Mouse (Mus musculus) liver, embryonic 14.5 days (tissue): ENCODE measurements around the gene Mctp1. TPM values are rescaled to one million over a fixed set of nuclear protein-coding genes. Genes with fewer than 3 reads are reported as not detected.

Source experiments
- ATAC-seq: fragments of 200-750 bp; cut with Nextera tagmentation; 2 replicates; pipeline ENCODE4 v1.8.0; 2017; ENCODE audit warnings: moderate number of reproducible peaks, mild to moderate bottlenecking, moderate library complexity; ENCODE audit not compliant: insufficient read depth
- DNase-seq, 3 experiments: peaks; one replicate each; pipeline ENCODE4 v3.0.0-alpha.2; 2012 to 2013; ENCODE audit warnings: low read depth in 3 of 3, low spot score in 3 of 3
- H3K27ac ChIP-seq: fragments of 300-500 bp; sonication (generic); 2 replicates; pipeline ENCODE4 v1.5.1; 2014; ENCODE audit warnings: moderate library complexity, mild to moderate bottlenecking, control low read depth, inconsistent platforms
- H3K27me3 ChIP-seq: fragments of 300-500 bp; sonication (generic); 2 replicates; pipeline ENCODE4 v1.6.1; 2014; ENCODE audit warnings: mild to moderate bottlenecking, low read length, moderate library complexity; ENCODE audit not compliant: control insufficient read depth, insufficient read depth
- H3K36me3 ChIP-seq: fragments of 300-500 bp; sonication (generic); replicated peaks from 2 replicates; pipeline ENCODE4 v1.6.1; 2014; ENCODE audit warnings: low read depth; ENCODE audit not compliant: control insufficient read depth, insufficient read depth
- H3K4me1 ChIP-seq, 2 experiments: fragments of 200-500 bp in 1 of 2; fragments of 300-500 bp in 1 of 2; sonication (generic) in 1 of 2; replicated peaks; 2 replicates each; pipeline ENCODE4 v1.6.1; 2012 to 2014; ENCODE audit warnings: antibody characterized with exemption in 1 of 2, inconsistent platforms in 1 of 2, low read length in 1 of 2; ENCODE audit not compliant: control insufficient read depth in 2 of 2, insufficient read depth in 2 of 2
- H3K4me2 ChIP-seq: fragments of 300-500 bp; sonication (generic); 2 replicates; pipeline ENCODE4 v1.6.1; 2014; ENCODE audit warnings: low read depth, mild to moderate bottlenecking, control low read depth, moderate library complexity
- H3K4me3 ChIP-seq, 2 experiments: fragments of 200-500 bp in 1 of 2; fragments of 300-500 bp in 1 of 2; sonication (generic) in 1 of 2; 2 replicates each; pipeline ENCODE4 v1.5.1; 2012 to 2014; ENCODE audit warnings: low read depth in 2 of 2, low read length in 2 of 2, mild to moderate bottlenecking in 2 of 2, control low read depth in 1 of 2, inconsistent platforms in 1 of 2, moderate library complexity in 1 of 2; ENCODE audit not compliant: insufficient read depth in 1 of 2
- H3K9ac ChIP-seq: fragments of 300-500 bp; sonication (generic); replicated peaks from 2 replicates; pipeline ENCODE4 v1.6.1; 2014; ENCODE audit warnings: mild to moderate bottlenecking, control low read depth, moderate library complexity
- H3K9me3 ChIP-seq: fragments of 300-500 bp; sonication (generic); 2 replicates; pipeline ENCODE4 v1.6.1; 2016; ENCODE audit warnings: low read length, mixed read lengths; ENCODE audit not compliant: control insufficient read depth
- CTCF ChIP-seq: IDR thresholded peaks from 2 replicates; pipeline ENCODE4 v1.5.1; 2016; ENCODE audit warnings: antibody characterized with exemption, low read depth, control low read depth
- EP300 ChIP-seq: IDR thresholded peaks from 2 replicates; pipeline ENCODE4 v1.6.1; 2016; ENCODE audit warnings: antibody characterized with exemption, low read depth
- whole genome bisulfite sequencing: fragments of 180-500 bp; shearing (Covaris S2); extraction: QIAGEN DNeasy Blood & Tissue Kit; methylation state at CpG from one replicate; pipeline ENCODE4 v1.1.7; 2014; ENCODE audit not compliant: insufficient replicate concordance; 5-methylcytosine and 5-hydroxymethylcytosine counted together
- polyA plus RNA-seq, 2 experiments: library from polyadenylated mRNA; depleted of rRNA in 1 of 2; stranded (reverse) in 1 of 2; unstranded in 1 of 2; fragments of >200 nt; fragmentation: Nextera tagmentation in 1 of 2; extraction: Ambion mirVana in 1 of 2; gene quantifications; 2 replicates each; pipeline versions ENCODE4 v1.2.1 to v1.2.3; 2012 to 2014

Mctp1 gene
- polyA plus RNA-seq, 2 experiments = 0.50 to 0.99 TPM

- TF ChIP-seq CTCF = no peak
- TF ChIP-seq EP300 = no peak
- DNase-seq = no peak
- Histone ChIP-seq H3K4me2 (no peak overlapping the region), H3K4me1 (no peaks in the 10 kb centered on the region), H3K27me3 (no peaks in the 10 kb centered on the region), H3K4me3 (no peak overlapping the region), H3K27ac (no peak overlapping the region), H3K9ac (no peak overlapping the region), H3K9me3 (no peaks in the 10 kb centered on the region), H3K36me3 (no peaks in the 10 kb centered on the region)
- no peak for ATAC-seq
- WGBS = 71% methylated on average over 4 of the region's 4 CpGs
Measured at GRCm38 (mm10) chr13:76895770-76896456, 511.6 kb downstream of the Mctp1 start.

DNA sequence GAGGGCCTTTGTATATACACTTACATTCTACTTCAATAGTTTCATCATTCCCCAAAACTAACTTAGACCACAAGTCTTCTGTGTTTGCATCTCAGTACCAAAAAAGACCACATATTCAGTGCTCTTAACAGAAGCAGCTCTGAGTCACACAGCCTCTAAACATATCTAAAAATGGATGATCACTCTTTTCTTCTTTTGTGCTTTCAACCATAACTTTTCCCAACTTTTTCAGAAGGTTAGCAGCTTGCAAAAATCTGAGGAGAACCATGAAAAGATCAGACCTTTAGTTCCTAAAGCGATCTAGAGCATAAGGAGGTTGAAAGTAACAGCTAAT lies 512.1 kb downstream of the Mctp1 start:
- no peak for ATAC-seq
- H3K36me3 ChIP-seq = no peaks in the 10 kb centered on the region
- DNase-seq = no peak

DNA sequence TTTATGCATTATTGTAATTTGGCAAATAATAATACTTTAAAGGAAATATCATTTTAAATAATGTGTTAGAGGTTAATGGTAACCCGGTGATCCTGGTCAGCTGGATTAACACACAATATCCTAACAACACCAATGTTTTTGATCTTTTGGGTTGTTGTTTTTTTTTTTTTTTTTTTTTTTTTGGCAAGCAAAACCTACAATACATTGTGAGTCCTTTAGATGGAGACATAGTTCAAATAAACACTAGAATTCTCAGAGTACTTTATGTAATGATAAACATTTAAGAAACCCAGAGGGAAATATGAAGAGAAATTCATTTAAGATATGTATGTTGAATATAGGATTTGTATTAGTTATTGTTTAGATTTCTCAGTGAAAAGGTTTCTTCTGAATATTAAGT lies 534.0 kb downstream of the Mctp1 start:
- WGBS = 77% methylated on average over 1 of the region's 1 CpGs

More for the DNA sequence above, 512.1 kb downstream of the Mctp1 start:
- no peak overlapping the region for H3K4me2 ChIP-seq
- no peaks in the 10 kb centered on the region for H3K4me1 ChIP-seq
- H3K9ac ChIP-seq = no peak overlapping the region
- H3K9me3 ChIP-seq = no peaks in the 10 kb centered on the region
- no peak overlapping the region for H3K27ac ChIP-seq
- H3K27me3 ChIP-seq = no peaks in the 10 kb centered on the region
- no peak overlapping the region for H3K4me3 ChIP-seq
- 50% methylated on average over 1 of the region's 1 CpGs for WGBS
- no peak for TF ChIP-seq EP300
- TF ChIP-seq CTCF = no peak

DNA sequence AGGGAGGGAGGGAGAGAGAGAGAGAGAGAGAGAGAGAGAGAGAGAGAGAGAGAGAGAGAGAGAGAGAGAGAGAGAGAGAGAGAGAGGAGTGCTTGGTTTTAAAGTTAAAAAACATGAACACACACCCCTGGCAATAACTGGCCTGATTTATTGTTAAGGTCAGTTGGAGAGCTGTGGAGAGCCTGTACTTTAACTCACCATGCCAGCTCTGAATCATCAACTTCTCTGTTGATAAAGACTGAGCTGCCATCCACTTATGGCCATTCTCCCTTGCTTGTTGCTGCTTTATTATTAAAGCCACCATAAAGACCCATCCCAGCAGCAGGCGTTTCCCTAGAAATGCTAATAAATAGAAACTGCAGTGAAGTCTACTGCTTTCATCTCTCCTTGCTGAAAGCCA lies 542.5 kb downstream of the Mctp1 start:
- no peak for DNase-seq
- ATAC-seq = no peak
- Histone ChIP-seq H3K9me3 (no peaks in the 10 kb centered on the region), H3K4me3 (no peak overlapping the region), H3K4me1 (no peaks in the 10 kb centered on the region), H3K27me3 (no peaks in the 10 kb centered on the region), H3K9ac (no peak overlapping the region), H3K4me2 (no peak overlapping the region), H3K27ac (no peak overlapping the region), H3K36me3 (no peaks in the 10 kb centered on the region)
- TF ChIP-seq CTCF (no peak), EP300 (no peak)
- 45% methylated on average over 1 of the region's 1 CpGs for WGBS

More for the DNA sequence above, 534.0 kb downstream of the Mctp1 start:
- H3K27me3 ChIP-seq = no peaks in the 10 kb centered on the region
- no peak overlapping the region for H3K9ac ChIP-seq
- no peaks in the 10 kb centered on the region for H3K4me1 ChIP-seq
- H3K4me2 ChIP-seq = no peak overlapping the region
- ATAC-seq (no peak), DNase-seq (no peak)
- no peaks in the 10 kb centered on the region for H3K9me3 ChIP-seq
- no peak overlapping the region for H3K4me3 ChIP-seq
- H3K27ac ChIP-seq = no peak overlapping the region
- H3K36me3 ChIP-seq = no peaks in the 10 kb centered on the region
- TF ChIP-seq CTCF = no peak
- TF ChIP-seq EP300 = no peak

GRCm38 (mm10) chr13:76927875-76928440 lies 543.6 kb downstream of the Mctp1 start:
- ATAC-seq = no peak

More at GRCm38 (mm10) chr13:76927875-76928440, 543.6 kb downstream of the Mctp1 start:
- Histone ChIP-seq H3K27ac (no peak overlapping the region), H3K4me3 (no peak overlapping the region), H3K36me3 (no peaks in the 10 kb centered on the region), H3K9ac (no peak overlapping the region), H3K4me1 (no peaks in the 10 kb centered on the region), H3K4me2 (no peak overlapping the region), H3K9me3 (no peaks in the 10 kb centered on the region), H3K27me3 (no peaks in the 10 kb centered on the region)
- DNase-seq = no peak
- WGBS = 67% methylated on average over 5 of the region's 5 CpGs
- TF ChIP-seq EP300 (no peak), CTCF (no peak)
